Mouse (Mus musculus) cerebellum, adult 2 months (tissue): ENCODE measurements around the gene Tfdp2.

Source experiments
- CTCF ChIP-seq: fragments of 200-500 bp; IDR thresholded peaks from 2 replicates; pipeline ENCODE4 v1.5.1; 2011; ENCODE audit warnings: low read depth, mild to moderate bottlenecking, control low read depth, low read length, moderate library complexity, borderline replicate concordance; ENCODE audit not compliant: insufficient read depth
- POLR2A ChIP-seq: fragments of 200-500 bp; IDR thresholded peaks from 2 replicates; pipeline ENCODE4 v1.6.1; 2011; ENCODE audit warnings: low read length, control low read depth, borderline replicate concordance; ENCODE audit not compliant: insufficient read depth

- no peak for TF ChIP-seq CTCF
- no peak for TF ChIP-seq POLR2A
Measured at GRCm38 (mm10) chr9:96197806-96198205, 1.7 kb downstream of the Tfdp2 start.
